Comparison of ENCODE assay signal across 23 mouse cellular contexts in the genomic region with DNA sequence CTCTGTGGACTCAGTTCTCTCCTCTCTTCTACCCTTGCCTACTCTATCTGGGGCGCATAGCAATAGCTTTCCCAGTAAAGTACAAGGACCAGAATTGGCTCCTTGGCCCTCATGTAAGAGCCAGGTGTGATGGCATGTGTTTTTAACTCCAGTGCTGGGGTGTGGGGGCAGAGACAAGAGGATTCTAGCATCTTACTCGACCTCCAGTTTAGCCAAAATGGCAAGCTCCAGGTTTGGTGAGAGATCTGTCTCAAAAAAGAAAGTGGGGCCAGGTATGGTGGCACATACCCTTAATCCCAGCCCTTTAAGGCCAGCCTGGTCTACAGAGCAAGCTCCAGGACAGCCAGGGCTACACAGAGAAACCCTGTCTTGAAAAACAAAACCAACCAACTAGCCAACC.
"Had no signal": no experiment of that assay in that cellular context is flagged by ENCODE, and none has a peak within 500 bp of the region (broad histone marks: within the 10 kb centered on the region; RNA-seq: fewer than 3 reads in every experiment).

No protein-coding gene starts in this region.

- H3K27me3 ChIP-seq: intestine, embryonic 15.5 days; liver, embryonic 13.5 days had no signal

- H3K4me2 ChIP-seq: hindbrain, embryonic 12.5 days; hindbrain, embryonic 14.5 days; intestine, embryonic 15.5 days; limb, embryonic 12.5 days; liver, embryonic 11.5 days; liver, embryonic 13.5 days; liver, embryonic 15.5 days had no signal

- H3K9me3 ChIP-seq: hindbrain, embryonic 12.5 days; intestine, embryonic 15.5 days; limb, embryonic 10.5 days; liver, embryonic 13.5 days; liver, embryonic 15.5 days had no signal

- H3K27ac ChIP-seq: heart, adult 2 months; hindbrain, embryonic 10.5 days; hindbrain, embryonic 12.5 days; hindbrain, embryonic 14.5 days; intestine, embryonic 15.5 days; limb, embryonic 10.5 days; limb, embryonic 12.5 days; liver, embryonic 13.5 days; liver, embryonic 15.5 days had no signal

- H3K9ac ChIP-seq: hindbrain, embryonic 12.5 days; hindbrain, embryonic 14.5 days; intestine, embryonic 15.5 days; limb, embryonic 12.5 days; liver, embryonic 13.5 days; liver, embryonic 15.5 days; liver, postnatal 0 days had no signal

- H3K4me1 ChIP-seq: hindbrain, embryonic 12.5 days; intestine, embryonic 15.5 days had no signal

- DNase-seq: gastrocnemius, postnatal 25 days; heart, adult 2 months; heart, postnatal 10 days; heart, postnatal 4 days; kidney, adult 18-20 months; kidney, adult 8-10 months; kidney, postnatal 10 days; kidney, postnatal 4 days; liver; liver, embryonic 13.5 days; liver, postnatal 0 days had no signal

- ATAC-seq: hindbrain, embryonic 16.5 days; inflammation-experienced regulatory T-cells, adult 6 months; intestine, embryonic 15.5 days; intestine, postnatal 0 days; liver, postnatal 0 days had no signal

- H3K36me3 ChIP-seq: hindbrain, embryonic 10.5 days; hindbrain, embryonic 12.5 days; intestine, embryonic 15.5 days; limb, embryonic 10.5 days; limb, embryonic 12.5 days; liver, embryonic 13.5 days; liver, embryonic 15.5 days had no signal

- H3K4me3 ChIP-seq: heart, adult 2 months; hindbrain, embryonic 10.5 days; hindbrain, embryonic 12.5 days; intestine, embryonic 15.5 days; layer of hippocampus, adult 2 months; limb, embryonic 10.5 days; limb, embryonic 12.5 days; liver, embryonic 13.5 days; liver, embryonic 15.5 days had no signal
